Mouse (Mus musculus): ENCODE measurements around the gene Srsf5. TPM values are rescaled to one million over a fixed set of nuclear protein-coding genes. Genes with fewer than 3 reads are reported as not detected.

Gene Srsf5
- total RNA-seq, 2 experiments from 2014 or later, result 105 to 109 TPM

DNA sequence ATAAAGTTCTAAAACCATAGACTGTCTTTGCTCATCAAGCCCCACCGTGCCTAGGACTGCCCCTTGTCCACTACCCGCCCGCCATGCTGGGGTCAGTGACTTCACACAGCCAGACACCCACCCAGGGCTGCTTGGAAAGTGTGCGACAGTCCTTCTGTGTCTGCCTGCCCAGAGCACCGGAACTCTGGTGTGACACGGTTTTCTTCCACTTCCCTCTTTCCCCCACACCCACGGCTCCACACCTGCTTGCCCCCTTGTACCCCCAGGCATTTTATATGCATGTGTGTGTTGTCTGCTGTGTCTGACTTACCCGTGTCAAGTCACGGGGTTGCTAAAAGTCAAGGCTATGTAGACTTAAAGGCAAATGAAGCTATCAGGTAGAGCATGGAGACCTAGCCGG, 46.5 kb downstream of the Srsf5 start:
- DNase-seq (ENCODE audit: low spot score), result no peak
- intact Hi-C loops (cut with DNase I), result no loop called here

DNA sequence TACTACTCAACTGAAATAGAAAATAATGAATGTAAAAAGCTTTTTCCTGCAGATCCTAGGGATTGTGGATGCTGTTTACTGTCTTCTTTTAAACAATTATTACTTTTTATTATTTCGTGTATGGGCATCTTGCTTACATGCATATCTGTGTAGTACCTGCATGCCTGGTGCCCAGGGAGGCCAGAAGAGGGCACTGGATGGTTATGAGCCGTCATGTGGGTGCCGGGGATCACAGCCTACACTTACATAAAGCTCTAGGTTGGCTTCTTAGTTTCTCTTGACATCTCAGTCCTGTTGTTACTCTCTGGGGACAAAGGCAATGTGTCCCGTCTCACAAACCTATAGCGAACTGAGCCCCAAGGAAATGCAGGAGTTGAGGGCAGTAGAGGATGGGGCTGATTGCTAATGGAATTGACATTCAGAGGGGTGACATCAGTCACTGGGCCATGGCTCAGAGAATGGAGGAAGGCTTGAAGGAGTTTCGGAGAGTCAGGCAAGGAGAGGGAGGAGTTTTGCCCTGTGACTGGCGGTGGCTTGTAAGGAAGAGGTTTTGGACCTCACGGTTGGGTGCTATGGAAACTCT, 47.3 kb downstream of the Srsf5 start:
- intact Hi-C loops (cut with DNase I), result no loop called here
- no peak for DNase-seq (ENCODE audit: low spot score)

- intact Hi-C loops (cut with DNase I), result no loop called here
- DNase-seq (ENCODE audit: low spot score), result no peak
These were observed 48.5 kb downstream of the Srsf5 start for GRCm38 (mm10) chr12:80993773-80994172.

- intact Hi-C loops (cut with DNase I), result no loop called here
- no peak for DNase-seq (ENCODE audit: low spot score)
These were observed 50.0 kb downstream of the Srsf5 start for GRCm38 (mm10) chr12:80995326-80995725.

DNA sequence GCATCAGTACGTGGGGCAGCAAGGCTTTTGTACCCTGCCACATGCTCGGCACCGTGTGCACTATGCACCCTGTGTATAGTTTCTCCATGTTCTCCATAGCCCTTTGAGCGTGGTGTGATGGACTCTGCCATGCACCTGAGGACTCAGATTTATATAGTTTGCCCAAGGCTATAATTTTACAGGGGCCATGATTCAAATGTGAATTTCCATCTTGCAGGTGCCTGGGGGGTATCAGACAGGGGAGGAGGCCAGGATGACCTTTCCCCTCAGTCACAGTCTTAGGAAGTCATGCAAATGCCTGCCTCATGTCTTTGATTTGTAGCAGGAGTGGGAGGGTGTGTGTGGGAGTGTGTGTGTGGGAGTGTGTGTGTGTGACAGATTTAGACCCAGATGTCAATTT, 52.3 kb downstream of the Srsf5 start:
- no peak for DNase-seq (ENCODE audit: low spot score)
- intact Hi-C loops (cut with DNase I), result no loop called here

- intact Hi-C loops (cut with DNase I), result no loop called here
- no peak for DNase-seq (ENCODE audit: low spot score)
These were observed 53.4 kb downstream of the Srsf5 start for GRCm38 (mm10) chr12:80998528-80999221.

Other genes with a start within 250 kb of the Srsf5 start
- under 1 TPM; 0.06 to 0.08 TPM for gene Ccdc177, start 184.8 kb upstream of the Srsf5 start, total RNA-seq (2021)
- gene Susd6, start 155.0 kb upstream of the Srsf5 start, total RNA-seq (2021), result 10 to 100 TPM; 62.5 to 69.1 TPM
- gene Slc10a1, start 23.2 kb downstream of the Srsf5 start, total RNA-seq (2021), result not detected
- gene Smoc1, start 81.3 kb downstream of the Srsf5 start, total RNA-seq (2021), result 1 to 10 TPM; 5.3 to 6.8 TPM